Mouse (Mus musculus) neural tube, embryonic 13.5 days (tissue): ENCODE data around the gene Gm13199. TPM values are rescaled to one million over a fixed set of nuclear protein-coding genes. Genes with fewer than 3 reads are reported as not detected.

Experiments used
- ATAC-seq: fragments of 200-750 bp; cut with Nextera tagmentation; 2 replicates; pipeline ENCODE4 v1.8.0; 2017; ENCODE audit warnings: low read depth, mild to moderate bottlenecking, moderate TSS enrichment, moderate library complexity
- H3K27ac ChIP-seq: fragments of 300-500 bp; sonication (generic); replicated peaks from 2 replicates; pipeline ENCODE4 v1.5.1; 2015; ENCODE audit warnings: moderate library complexity, mild to moderate bottlenecking, inconsistent platforms
- H3K27me3 ChIP-seq: fragments of 300-500 bp; sonication (generic); 2 replicates; pipeline ENCODE4 v1.6.1; 2015; ENCODE audit warnings: mild to moderate bottlenecking, inconsistent platforms
- H3K36me3 ChIP-seq: fragments of 300-500 bp; sonication (generic); 2 replicates; pipeline ENCODE4 v1.6.1; 2015; ENCODE audit warnings: mild to moderate bottlenecking, inconsistent platforms
- H3K4me1 ChIP-seq: fragments of 300-500 bp; sonication (generic); replicated peaks from 2 replicates; pipeline ENCODE4 v1.6.1; 2015; ENCODE audit warnings: inconsistent platforms
- H3K4me2 ChIP-seq: fragments of 300-500 bp; sonication (generic); 2 replicates; pipeline ENCODE4 v1.6.1; 2015; ENCODE audit warnings: inconsistent platforms, mild to moderate bottlenecking, moderate library complexity
- H3K4me3 ChIP-seq: fragments of 300-500 bp; sonication (generic); 2 replicates; pipeline ENCODE4 v1.5.1; 2015; ENCODE audit warnings: mild to moderate bottlenecking, inconsistent platforms
- H3K9ac ChIP-seq: fragments of 300-500 bp; sonication (generic); 2 replicates; pipeline ENCODE4 v1.6.1; 2015; ENCODE audit warnings: moderate library complexity, mild to moderate bottlenecking, inconsistent platforms
- H3K9me3 ChIP-seq: fragments of 300-500 bp; sonication (generic); 2 replicates; pipeline ENCODE4 v1.6.1; 2016; ENCODE audit warnings: inconsistent platforms
- WGBS: fragments of 180-500 bp; shearing (Covaris S2); methylation state at CpG from one replicate; pipeline ENCODE4 v1.1.7; 2015; 5-methylcytosine and 5-hydroxymethylcytosine counted together
- polyA plus RNA-seq: library from polyadenylated mRNA; unstranded; fragments of >200 nt; fragmentation: Nextera tagmentation; extraction: Ambion mirVana; gene quantifications from 2 replicates; pipeline ENCODE4 v1.2.1, GENCODE M21; 2015

Gm13199 gene
- 0.85 and 0.95 TPM in 2 replicates for polyA plus RNA-seq

DNA sequence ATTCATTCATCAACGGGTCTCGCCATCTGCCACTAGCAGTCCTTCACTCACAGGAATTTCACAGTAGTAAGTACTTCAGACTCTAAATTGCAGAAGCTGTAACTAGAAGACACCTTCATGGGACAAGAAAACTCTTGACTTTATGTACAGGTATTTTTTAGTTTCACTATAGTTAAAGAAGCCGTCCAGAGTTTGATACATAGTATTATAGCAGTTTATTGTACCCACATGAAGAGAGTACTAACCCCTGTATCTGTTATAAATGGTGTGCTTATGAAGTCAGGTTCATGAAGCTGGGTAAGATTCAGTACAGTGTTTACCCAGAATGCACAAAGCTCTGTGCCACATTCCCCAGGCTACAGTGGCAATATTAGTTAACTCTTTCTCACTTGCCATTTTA, at the start of gene Gm13199:
TSS of gene Gm13199 (minus strand) at position 101 of the 400 bp plus-strand sequence.
- ATAC-seq: no peak
- H3K36me3 ChIP-seq: peaks cover 78% of the 10 kb centered on the region
- H3K4me1 ChIP-seq: no peaks in the 10 kb centered on the region
- H3K9me3 ChIP-seq: no peaks in the 10 kb centered on the region
- H3K4me3 ChIP-seq: no peak within 1 kb of the TSS
- no peak within 1 kb of the TSS for H3K4me2 ChIP-seq
- 94% methylated on average over 3 of the region's 3 CpGs for WGBS
- no peak within 1 kb of the TSS for H3K9ac ChIP-seq
- H3K27ac ChIP-seq: no peak within 1 kb of the TSS
- H3K27me3 ChIP-seq: no peaks in the 10 kb centered on the region

DNA sequence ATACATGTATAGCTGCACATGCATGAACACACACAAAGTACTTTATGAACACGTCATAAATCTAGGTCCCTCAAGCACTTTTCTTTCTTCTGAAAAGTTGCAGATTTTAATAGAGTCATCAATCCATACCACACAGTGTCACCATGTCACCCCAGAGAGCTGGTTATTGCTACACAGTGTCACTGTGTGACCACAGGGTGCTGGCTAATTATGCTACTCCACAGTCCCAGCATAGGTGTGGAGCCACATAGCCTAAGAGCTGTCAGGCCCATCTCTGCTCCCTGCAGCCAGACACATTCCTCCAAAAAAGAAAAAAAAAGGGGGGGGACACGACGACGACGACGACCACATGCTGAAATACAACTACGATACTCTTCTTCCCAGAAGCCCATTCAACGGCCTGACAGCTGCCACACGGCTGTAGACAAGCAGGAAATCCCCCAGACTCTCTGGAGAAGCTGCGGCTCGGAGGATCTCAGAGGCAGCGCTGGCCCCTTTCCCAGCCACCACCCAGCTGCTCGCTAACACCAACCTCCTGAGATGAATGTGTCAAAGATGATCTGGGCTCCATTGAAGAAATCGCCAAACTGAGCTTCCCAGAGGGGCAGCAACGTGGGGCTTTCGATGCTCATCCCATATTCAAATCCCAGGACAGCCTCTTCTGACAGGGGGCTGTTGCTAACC, 48.7 kb upstream of the Gm13199 start:
- 0 out of 2 replicates have a peak overlapping the region, but pooled peaks have one; percentile 4 for H3K4me2 ChIP-seq
- ATAC-seq: no peak
- WGBS: 60% methylated on average over 16 of the region's 16 CpGs

DNA sequence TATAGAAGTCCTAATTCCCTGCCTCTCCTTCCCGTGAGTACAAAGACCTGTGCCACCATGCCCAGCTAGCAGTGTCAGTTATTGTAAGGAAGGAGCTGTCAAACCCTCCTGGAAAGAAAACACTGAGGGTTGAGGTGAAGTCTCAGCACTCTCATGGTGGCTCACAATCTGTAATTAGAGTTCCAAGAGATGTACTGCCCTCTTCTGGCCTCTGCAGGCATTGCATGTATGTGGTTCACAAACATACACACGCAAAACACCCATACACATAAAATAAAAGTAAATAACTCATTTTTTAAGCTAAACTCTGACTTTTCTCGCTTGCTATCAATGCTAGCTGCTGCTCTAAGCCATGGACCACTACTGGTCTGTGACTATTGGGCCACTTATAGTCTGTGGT, 43.9 kb upstream of the Gm13199 start:
- H3K4me2 ChIP-seq: no peak overlapping the region
- no peak overlapping the region for H3K9ac ChIP-seq
- WGBS: 46% methylated on average over 3 of the region's 3 CpGs
- H3K4me1 ChIP-seq: 0 out of 2 replicates have a peak, but pooled peaks cover 3% of the 10 kb centered on the region
- no peak for ATAC-seq
- no peak overlapping the region for H3K4me3 ChIP-seq
- peaks cover 26% of the 10 kb centered on the region for H3K36me3 ChIP-seq
- H3K9me3 ChIP-seq: no peaks in the 10 kb centered on the region
- H3K27me3 ChIP-seq: no peaks in the 10 kb centered on the region
- no peak overlapping the region; the same call in 1 of the 2 replicates for H3K27ac ChIP-seq

More for the DNA sequence above, 48.7 kb upstream of the Gm13199 start:
- H3K4me3 ChIP-seq: no peak overlapping the region
- peak overlapping the region; percentile 33; the same call in 1 of the 2 replicates for H3K27ac ChIP-seq
- 0 out of 2 replicates have a peak, but pooled peaks cover 5% of the 10 kb centered on the region for H3K4me1 ChIP-seq
- peaks cover 16% of the 10 kb centered on the region for H3K36me3 ChIP-seq
- H3K27me3 ChIP-seq: no peaks in the 10 kb centered on the region
- H3K9ac ChIP-seq: 0 out of 2 replicates have a peak overlapping the region, but pooled peaks have one; percentile 2
- H3K9me3 ChIP-seq: no peaks in the 10 kb centered on the region

DNA sequence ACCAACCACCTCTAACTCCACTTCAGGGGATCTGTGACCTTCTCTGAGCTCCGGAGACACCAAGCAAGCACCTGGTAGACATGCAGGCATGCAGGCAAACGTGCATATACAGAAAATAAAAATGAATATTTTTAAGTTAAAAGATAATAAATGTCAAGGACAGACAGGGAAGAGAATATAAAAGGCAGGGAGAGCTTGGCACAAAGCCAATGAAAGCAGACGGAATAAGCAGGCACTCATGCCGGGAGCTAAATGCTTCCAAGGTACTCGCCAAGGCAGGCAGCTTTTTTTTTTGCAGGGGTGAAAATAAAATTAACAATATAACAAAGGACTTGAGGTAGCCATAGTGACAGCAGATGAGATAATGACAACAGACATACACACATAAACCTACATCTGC, 43.4 kb upstream of the Gm13199 start:
- Histone ChIP-seq H3K27ac (no peak overlapping the region), H3K4me2 (no peak overlapping the region), H3K27me3 (no peaks in the 10 kb centered on the region), H3K36me3 (peaks cover 27% of the 10 kb centered on the region), H3K4me3 (no peak overlapping the region), H3K9me3 (no peaks in the 10 kb centered on the region), H3K4me1 (no peaks in the 10 kb centered on the region), H3K9ac (no peak overlapping the region)
- 33% methylated on average over 5 of the region's 5 CpGs for WGBS
- ATAC-seq: no peak

DNA sequence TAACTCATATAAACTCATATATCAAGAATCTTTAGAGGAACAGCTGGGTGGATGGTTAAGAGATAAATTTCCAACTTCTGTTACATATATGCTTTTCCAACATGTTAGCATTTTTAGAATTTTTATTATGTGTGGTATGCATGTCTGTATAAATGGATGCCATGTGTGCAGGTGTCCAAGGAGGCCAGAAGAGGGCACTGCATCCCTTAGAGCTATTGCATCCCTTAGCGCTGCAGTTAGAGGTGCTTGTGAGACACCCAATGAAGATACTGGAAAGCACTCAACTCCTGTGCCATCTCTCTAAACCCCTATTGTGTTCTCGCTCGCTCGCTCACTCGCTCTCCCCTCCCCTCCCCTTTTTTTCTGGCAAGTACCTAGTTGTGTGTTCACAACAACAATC, 37.4 kb upstream of the Gm13199 start:
- Histone ChIP-seq H3K27ac (no peak overlapping the region), H3K9me3 (no peaks in the 10 kb centered on the region), H3K4me1 (no peaks in the 10 kb centered on the region), H3K4me3 (no peak overlapping the region), H3K36me3 (peaks cover 48% of the 10 kb centered on the region), H3K4me2 (no peak overlapping the region), H3K9ac (no peak overlapping the region), H3K27me3 (no peaks in the 10 kb centered on the region)
- 54% methylated on average over 5 of the region's 5 CpGs for WGBS
- no peak for ATAC-seq

- Histone ChIP-seq H3K9ac (peak within 1 kb of the TSS; percentile 94), H3K27me3 (no peaks in the 10 kb centered on the region), H3K4me1 (peaks cover 12% of the 10 kb centered on the region), H3K4me3 (peak within 1 kb of the TSS; percentile 70), H3K36me3 (peaks cover 40% of the 10 kb centered on the region), H3K4me2 (peak within 1 kb of the TSS; percentile 68), H3K27ac (peak within 1 kb of the TSS; percentile 75), H3K9me3 (no peaks in the 10 kb centered on the region)
- under 1% methylated on average over 62 of the region's 62 CpGs for WGBS
- peak; percentile 99 for ATAC-seq
These were observed 32.3 kb upstream of the Gm13199 start, which contains the start of gene Sec61a2 for GRCm38 (mm10) chr2:5894843-5895570. Gene Sec61a2 (minus strand): TSS chr2:5895432.

GRCm38 (mm10) chr2:5894296-5894695, 31.6 kb upstream of the Gm13199 start:
- Histone ChIP-seq H3K4me3 (peak overlapping the region; percentile 70), H3K4me2 (peak overlapping the region; percentile 68), H3K9me3 (no peaks in the 10 kb centered on the region), H3K36me3 (peaks cover 41% of the 10 kb centered on the region), H3K27ac (no peak overlapping the region), H3K27me3 (no peaks in the 10 kb centered on the region), H3K9ac (peak overlapping the region; percentile 94), H3K4me1 (peaks cover 12% of the 10 kb centered on the region)
- 0 out of 2 replicates have a peak, but pooled peaks have one; percentile 30 for ATAC-seq
- WGBS: 35% methylated on average over 11 of the region's 11 CpGs

GRCm38 (mm10) chr2:5889412-5889811, 26.7 kb upstream of the Gm13199 start:
- H3K27ac ChIP-seq: no peak overlapping the region
- H3K9ac ChIP-seq: no peak overlapping the region
- no peak overlapping the region for H3K4me3 ChIP-seq
- peaks cover 10% of the 10 kb centered on the region for H3K4me1 ChIP-seq
- no peaks in the 10 kb centered on the region for H3K9me3 ChIP-seq
- no peaks in the 10 kb centered on the region for H3K27me3 ChIP-seq
- H3K4me2 ChIP-seq: no peak overlapping the region
- ATAC-seq: no peak
- 85% methylated on average over 2 of the region's 2 CpGs for WGBS
- peaks cover 63% of the 10 kb centered on the region for H3K36me3 ChIP-seq

- no peak for ATAC-seq
- no peak overlapping the region for H3K4me3 ChIP-seq
- H3K4me2 ChIP-seq: no peak overlapping the region
- 89% methylated on average over 5 of the region's 5 CpGs for WGBS
- H3K9ac ChIP-seq: no peak overlapping the region
- peaks cover 66% of the 10 kb centered on the region for H3K36me3 ChIP-seq
- peaks cover 6% of the 10 kb centered on the region for H3K4me1 ChIP-seq
- H3K9me3 ChIP-seq: no peaks in the 10 kb centered on the region
- H3K27ac ChIP-seq: no peak overlapping the region
- H3K27me3 ChIP-seq: no peaks in the 10 kb centered on the region
These were observed 26.1 kb upstream of the Gm13199 start for GRCm38 (mm10) chr2:5888865-5889264.

DNA sequence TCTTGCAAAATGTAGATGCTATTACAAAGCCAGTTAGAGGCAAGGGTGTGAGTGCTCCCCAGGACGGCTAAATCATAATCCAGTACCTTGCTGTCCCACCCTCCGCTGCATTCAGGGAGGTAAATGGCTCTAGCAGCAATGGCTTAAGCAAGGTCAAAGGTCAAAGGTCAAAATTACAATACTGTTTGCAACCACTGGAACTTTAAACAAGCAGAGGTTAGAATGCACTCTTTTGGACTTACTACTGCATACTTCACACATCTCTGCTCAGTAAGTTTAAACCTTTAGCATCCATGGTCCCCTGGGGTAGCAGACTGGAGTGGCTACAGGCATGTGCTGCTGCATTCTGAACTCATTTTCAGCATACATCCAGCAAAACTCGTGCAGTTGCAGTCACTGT, 14.7 kb upstream of the Gm13199 start:
- Histone ChIP-seq H3K9ac (no peak overlapping the region), H3K4me2 (no peak overlapping the region), H3K4me3 (no peak overlapping the region), H3K9me3 (no peaks in the 10 kb centered on the region), H3K36me3 (peaks cover 81% of the 10 kb centered on the region), H3K27me3 (no peaks in the 10 kb centered on the region), H3K4me1 (no peaks in the 10 kb centered on the region), H3K27ac (no peak overlapping the region)
- WGBS: 56% methylated on average over 3 of the region's 3 CpGs
- no peak for ATAC-seq

- H3K4me3 ChIP-seq: no peak overlapping the region
- WGBS: 93% methylated on average over 5 of the region's 5 CpGs
- H3K27me3 ChIP-seq: no peaks in the 10 kb centered on the region
- H3K9ac ChIP-seq: no peak overlapping the region
- peaks cover 71% of the 10 kb centered on the region for H3K36me3 ChIP-seq
- ATAC-seq: no peak
- H3K4me2 ChIP-seq: no peak overlapping the region
- H3K27ac ChIP-seq: no peak overlapping the region
- H3K9me3 ChIP-seq: no peaks in the 10 kb centered on the region
- no peaks in the 10 kb centered on the region for H3K4me1 ChIP-seq
These were observed 7.0 kb upstream of the Gm13199 start for GRCm38 (mm10) chr2:5869746-5870145.

DNA sequence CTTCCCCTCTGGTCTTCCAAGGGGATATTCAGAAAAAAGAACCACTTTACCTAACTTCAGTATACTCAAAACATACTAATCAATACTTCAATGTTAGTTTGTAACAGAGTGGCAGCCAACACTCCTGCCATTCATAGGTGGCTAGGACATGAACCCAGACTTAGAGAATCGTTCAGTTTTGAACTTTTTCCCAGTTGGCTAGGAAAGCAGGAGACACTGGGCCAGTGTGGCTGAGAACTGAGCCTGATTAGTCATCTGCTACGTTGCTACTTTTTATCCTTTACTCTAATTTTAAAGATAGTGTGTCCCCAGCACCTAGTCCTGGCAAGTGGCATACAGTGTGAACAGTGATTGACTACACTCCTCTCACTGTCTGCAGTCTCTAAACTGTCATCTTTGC, 4.9 kb upstream of the Gm13199 start:
- Histone ChIP-seq H3K9me3 (no peaks in the 10 kb centered on the region), H3K27me3 (no peaks in the 10 kb centered on the region), H3K4me2 (no peak overlapping the region), H3K4me1 (no peaks in the 10 kb centered on the region), H3K27ac (no peak overlapping the region), H3K36me3 (peaks cover 67% of the 10 kb centered on the region), H3K4me3 (no peak overlapping the region), H3K9ac (no peak overlapping the region)
- no peak for ATAC-seq
- WGBS: 92% methylated on average over 2 of the region's 2 CpGs
